Mouse (Mus musculus) intestine, postnatal 0 days (tissue): Measurements from ENCODE around the gene Lyrm1. TPM values are rescaled to one million over a fixed set of nuclear protein-coding genes. Genes with fewer than 3 reads are reported as not detected.
A peak's percentile ranks its signal among the peaks of the same experiment; 100 is the strongest.

ENCODE experiments used
- ATAC-seq: fragments of 200-750 bp; cut with Nextera tagmentation; 2 replicates; pipeline ENCODE4 v1.8.0; 2017; ENCODE audit warnings: mild to moderate bottlenecking, moderate TSS enrichment, moderate library complexity
- H3K27ac ChIP-seq: fragments of 300-500 bp; sonication (generic); 2 replicates; pipeline ENCODE4 v1.5.1; 2014; ENCODE audit warnings: mild to moderate bottlenecking, low read depth, low read length, moderate library complexity
- H3K27me3 ChIP-seq: fragments of 300-500 bp; sonication (generic); replicated peaks from 2 replicates; pipeline ENCODE4 v1.6.1; 2014; ENCODE audit warnings: low read length, mixed read lengths; ENCODE audit not compliant: control insufficient read depth, insufficient read depth
- H3K36me3 ChIP-seq: fragments of 300-500 bp; sonication (generic); 2 replicates; pipeline ENCODE4 v1.6.1; 2014; ENCODE audit warnings: mild to moderate bottlenecking, moderate library complexity; ENCODE audit not compliant: control insufficient read depth, insufficient read depth
- H3K4me1 ChIP-seq: fragments of 300-500 bp; sonication (generic); replicated peaks from 2 replicates; pipeline ENCODE4 v1.6.1; 2014; ENCODE audit warnings: antibody characterized with exemption, low read length, mixed read lengths; ENCODE audit not compliant: control insufficient read depth, insufficient read depth
- H3K4me2 ChIP-seq: fragments of 300-500 bp; sonication (generic); replicated peaks from 2 replicates; pipeline ENCODE4 v1.6.1; 2014; ENCODE audit warnings: low read depth, mild to moderate bottlenecking, moderate library complexity
- H3K4me3 ChIP-seq: fragments of 300-500 bp; sonication (generic); 2 replicates; pipeline ENCODE4 v1.5.1; 2014; ENCODE audit warnings: low read depth, low read length
- H3K9ac ChIP-seq: fragments of 300-500 bp; sonication (generic); 2 replicates; pipeline ENCODE4 v1.6.1; 2014; ENCODE audit warnings: mild to moderate bottlenecking, low read depth, low read length
- H3K9me3 ChIP-seq: fragments of 300-500 bp; sonication (generic); 2 replicates; pipeline ENCODE4 v1.6.1; 2016; ENCODE audit warnings: mixed run types; ENCODE audit not compliant: control insufficient read depth
- CTCF ChIP-seq: sonication (generic); IDR thresholded peaks from 2 replicates; pipeline ENCODE4 v1.5.1; 2016; ENCODE audit warnings: low read depth, mild to moderate bottlenecking, control low read depth, antibody characterized with exemption, moderate library complexity
- WGBS: fragments of 180-500 bp; shearing (Covaris S2); extraction: QIAGEN DNeasy Blood & Tissue Kit; methylation state at CpG from one replicate; pipeline ENCODE4 v1.1.7; 2014; 5-methylcytosine and 5-hydroxymethylcytosine counted together
- polyA plus RNA-seq: library from polyadenylated mRNA; unstranded; fragments of >200 nt; fragmentation: Nextera tagmentation; extraction: Ambion mirVana; gene quantifications from 2 replicates; pipeline ENCODE4 v1.2.1, GENCODE M21; 2015

The Lyrm1 gene
- polyA plus RNA-seq, 1 experiment from 2014 or later, result 11.8 TPM

DNA sequence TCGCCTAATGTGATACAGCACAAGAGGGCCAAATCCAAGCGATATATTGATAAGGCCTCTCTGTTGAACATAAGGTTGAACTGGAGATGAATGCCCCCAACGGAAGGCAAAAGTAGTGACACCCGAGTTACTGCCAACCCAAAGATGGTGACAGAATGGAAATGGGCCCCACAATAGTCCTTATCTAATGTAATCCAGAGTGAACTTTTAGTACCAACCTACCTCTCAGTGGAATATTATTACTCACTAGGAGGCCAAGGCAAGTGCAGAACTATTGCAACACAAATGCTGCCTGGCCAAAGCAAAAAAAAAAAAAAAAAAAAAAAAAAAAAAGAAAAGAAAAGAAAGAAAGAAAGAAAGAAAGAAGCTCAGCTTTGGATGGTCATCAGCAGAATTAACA lies 2.9 kb upstream of the Lyrm1 start:
- 56% methylated on average over 4 of the region's 4 CpGs for WGBS
- TF ChIP-seq CTCF, result no peak
- H3K4me1 ChIP-seq, result 0 out of 2 replicates have a peak, but pooled peaks cover 7% of the 10 kb centered on the region
- H3K9ac ChIP-seq, result no peak overlapping the region
- no peaks in the 10 kb centered on the region for H3K27me3 ChIP-seq
- peak; percentile 50 for ATAC-seq
- H3K9me3 ChIP-seq, result no peaks in the 10 kb centered on the region
- H3K27ac ChIP-seq, result 0 out of 2 replicates have a peak overlapping the region, but pooled peaks have one; percentile 65
- H3K4me2 ChIP-seq, result peak overlapping the region; percentile 87
- H3K4me3 ChIP-seq, result no peak overlapping the region
- H3K36me3 ChIP-seq, result no peaks in the 10 kb centered on the region

- no peaks in the 10 kb centered on the region for H3K27me3 ChIP-seq
- no peaks in the 10 kb centered on the region for H3K9me3 ChIP-seq
- under 1% methylated on average over 15 of the region's 15 CpGs for WGBS
- H3K36me3 ChIP-seq, result no peaks in the 10 kb centered on the region
- 0 out of 2 replicates have a peak, but pooled peaks cover 11% of the 10 kb centered on the region for H3K4me1 ChIP-seq
- no peak for TF ChIP-seq CTCF
- H3K9ac ChIP-seq, result peak overlapping the region; percentile 69
- H3K27ac ChIP-seq, result peak overlapping the region; percentile 90
- ATAC-seq, result peak; percentile 23
- peak overlapping the region; percentile 87 for H3K4me2 ChIP-seq
- H3K4me3 ChIP-seq, result peak overlapping the region; percentile 66
Measured at GRCm38 (mm10) chr7:119894818-119895544, 680 bp upstream of the Lyrm1 start.

DNA sequence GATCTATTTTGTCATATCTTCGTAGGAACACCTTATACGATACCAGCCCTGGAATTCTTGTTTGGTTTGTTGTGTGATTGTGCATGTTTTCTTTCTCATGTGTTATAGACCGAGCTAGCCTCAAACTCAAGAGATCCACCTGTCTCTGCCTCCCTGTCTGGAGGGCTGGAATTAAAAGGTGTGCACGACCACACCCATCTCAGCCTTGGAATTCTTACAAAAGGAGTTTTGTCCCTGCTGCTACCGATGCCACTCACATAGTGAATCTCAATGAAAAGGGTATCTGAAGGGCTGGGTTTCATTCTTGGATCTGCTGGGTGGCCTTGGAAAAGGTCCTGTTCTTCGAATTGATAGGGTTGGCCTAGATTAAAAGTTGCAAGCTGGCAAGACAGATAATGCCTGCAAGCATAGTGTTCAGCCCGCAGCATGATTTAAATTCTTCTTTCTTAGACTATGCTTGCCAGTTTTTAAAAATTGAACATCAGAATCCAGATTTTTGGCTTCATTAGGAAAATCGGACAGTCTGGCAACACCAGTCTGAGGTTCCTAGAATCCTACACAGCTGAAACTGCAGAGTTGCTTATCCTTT lies 2.0 kb downstream of the Lyrm1 start:
- H3K4me2 ChIP-seq, result no peak overlapping the region
- H3K4me1 ChIP-seq, result 0 out of 2 replicates have a peak, but pooled peaks cover 6% of the 10 kb centered on the region
- no peaks in the 10 kb centered on the region for H3K27me3 ChIP-seq
- no peak overlapping the region for H3K4me3 ChIP-seq
- H3K27ac ChIP-seq, result no peak overlapping the region
- H3K9ac ChIP-seq, result no peak overlapping the region
- 87% methylated on average over 8 of the region's 8 CpGs for WGBS
- no peaks in the 10 kb centered on the region for H3K36me3 ChIP-seq
- ATAC-seq, result no peak
- no peaks in the 10 kb centered on the region for H3K9me3 ChIP-seq
- no peak for TF ChIP-seq CTCF

DNA sequence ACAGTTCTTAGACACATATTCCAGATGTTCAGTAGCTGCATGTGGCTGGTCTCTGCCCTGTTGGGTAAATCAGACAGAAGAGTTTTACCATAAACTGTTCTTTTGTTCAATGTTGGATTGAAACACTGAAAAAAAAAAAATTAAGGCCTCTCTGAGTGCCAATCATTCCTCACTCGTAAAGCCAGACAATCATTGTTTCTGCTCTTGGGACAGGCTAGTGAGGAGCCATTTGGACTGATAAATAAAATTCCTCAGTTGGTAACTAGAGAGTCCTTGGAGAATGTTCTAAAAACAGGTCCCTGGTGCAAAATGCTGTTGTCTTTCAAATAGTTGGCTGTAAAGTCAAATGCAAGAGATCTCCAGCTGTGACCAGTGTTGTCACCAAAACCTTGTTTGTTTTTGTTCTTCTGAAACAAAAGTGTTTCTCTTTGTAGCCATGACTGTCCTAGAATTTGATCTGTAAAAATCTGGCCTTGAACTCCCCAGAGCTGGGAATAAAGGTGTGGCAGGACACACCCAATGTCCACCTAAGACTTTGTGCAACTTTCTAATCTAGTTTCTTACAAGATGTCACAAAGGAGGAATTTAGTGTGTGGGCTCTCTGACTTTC lies 2.7 kb downstream of the Lyrm1 start:
- 0 out of 2 replicates have a peak, but pooled peaks cover 6% of the 10 kb centered on the region for H3K4me1 ChIP-seq
- 55% methylated on average over 1 of the region's 1 CpGs for WGBS
- no peaks in the 10 kb centered on the region for H3K27me3 ChIP-seq
- H3K36me3 ChIP-seq, result no peaks in the 10 kb centered on the region
- no peak overlapping the region for H3K4me2 ChIP-seq
- no peaks in the 10 kb centered on the region for H3K9me3 ChIP-seq
- no peak for ATAC-seq
- no peak overlapping the region for H3K27ac ChIP-seq
- H3K4me3 ChIP-seq, result no peak overlapping the region
- TF ChIP-seq CTCF, result no peak
- no peak overlapping the region for H3K9ac ChIP-seq

- H3K9ac ChIP-seq, result no peak overlapping the region
- H3K4me1 ChIP-seq, result 0 out of 2 replicates have a peak, but pooled peaks cover 6% of the 10 kb centered on the region
- whole genome bisulfite sequencing, result 27% methylated on average over 3 of the region's 3 CpGs
- H3K27me3 ChIP-seq, result no peaks in the 10 kb centered on the region
- H3K4me3 ChIP-seq, result no peak overlapping the region
- no peak overlapping the region for H3K4me2 ChIP-seq
- no peaks in the 10 kb centered on the region for H3K9me3 ChIP-seq
- ATAC-seq, result no peak
- no peak overlapping the region for H3K27ac ChIP-seq
- no peak for TF ChIP-seq CTCF
- no peaks in the 10 kb centered on the region for H3K36me3 ChIP-seq
Measured at GRCm38 (mm10) chr7:119899386-119900057, 3.9 kb downstream of the Lyrm1 start.
